Mouse (Mus musculus) hindbrain, postnatal 0 days (tissue): ENCODE results near the gene Natd1. TPM values are rescaled to one million over a fixed set of nuclear protein-coding genes. Genes with fewer than 3 reads are reported as not detected.

Source experiments
- ATAC-seq: fragments of 200-750 bp; cut with Nextera tagmentation; 2 replicates; pipeline ENCODE4 v1.8.0; 2017; ENCODE audit warnings: mild to moderate bottlenecking, moderate TSS enrichment, moderate library complexity
- DNase-seq: peaks from one replicate; pipeline ENCODE4 v3.0.0-alpha.2; 2015; ENCODE audit warnings: low spot score
- H3K27ac ChIP-seq: fragments of 300-500 bp; sonication (generic); 2 replicates; pipeline ENCODE4 v1.5.1; 2014; ENCODE audit warnings: mild to moderate bottlenecking
- H3K27me3 ChIP-seq: fragments of 300-500 bp; sonication (generic); 2 replicates; pipeline ENCODE4 v1.6.1; 2014; ENCODE audit warnings: low read length, mixed read lengths; ENCODE audit not compliant: insufficient read depth
- H3K36me3 ChIP-seq: fragments of 300-500 bp; sonication (generic); 2 replicates; pipeline ENCODE4 v1.6.1; 2014; ENCODE audit warnings: low read length, mixed read lengths; ENCODE audit not compliant: insufficient read depth
- H3K4me1 ChIP-seq: fragments of 300-500 bp; sonication (generic); 2 replicates; pipeline ENCODE4 v1.6.1; 2014; ENCODE audit warnings: antibody characterized with exemption, low read length, mixed read lengths; ENCODE audit not compliant: insufficient read depth
- H3K4me2 ChIP-seq: fragments of 300-500 bp; sonication (generic); 2 replicates; pipeline ENCODE4 v1.6.1; 2014; ENCODE audit warnings: low read depth, mild to moderate bottlenecking, low read length, moderate library complexity, mixed read lengths
- H3K4me3 ChIP-seq: fragments of 300-500 bp; sonication (generic); 2 replicates; pipeline ENCODE4 v1.5.1; 2014; ENCODE audit warnings: low read length
- H3K9ac ChIP-seq: fragments of 300-500 bp; sonication (generic); replicated peaks from 2 replicates; pipeline ENCODE4 v1.6.1; 2014; ENCODE audit warnings: mild to moderate bottlenecking, low read length, moderate library complexity, mixed read lengths
- H3K9me3 ChIP-seq: fragments of 300-500 bp; sonication (generic); 2 replicates; pipeline ENCODE4 v1.6.1; 2016; ENCODE audit warnings: low read length, mixed read lengths
- CTCF ChIP-seq: IDR thresholded peaks from 2 replicates; pipeline ENCODE4 v1.5.1; 2016; ENCODE audit warnings: antibody characterized with exemption, control low read depth, low read depth
- WGBS: fragments of 180-500 bp; shearing (Covaris S2); extraction: QIAGEN DNeasy Blood & Tissue Kit; methylation state at CpG from one replicate; pipeline ENCODE4 v1.1.7; 2014; 5-methylcytosine and 5-hydroxymethylcytosine counted together
- polyA plus RNA-seq: library from polyadenylated mRNA; unstranded; fragments of >200 nt; fragmentation: Nextera tagmentation; extraction: Ambion mirVana; gene quantifications from 2 replicates; pipeline ENCODE4 v1.2.1, GENCODE M21; 2015
- total RNA-seq: library from RNA; depleted of rRNA; stranded (reverse); fragments of >200 nt; gene quantifications from 2 replicates; pipeline ENCODE4 v1.2.3, GENCODE M21; 2014

Gene Natd1
- total and polyA plus RNA-seq, 2 experiments from 2014 or later = 16.0 to 38.7 TPM

- peak; percentile 95 for TF ChIP-seq CTCF
- peak overlapping the region; percentile 40 for H3K4me2 ChIP-seq
- WGBS = 6% methylated on average over 15 of the region's 15 CpGs
- peak; percentile 97 for ATAC-seq
- peaks cover 18% of the 10 kb centered on the region for H3K36me3 ChIP-seq
- H3K27me3 ChIP-seq = no peaks in the 10 kb centered on the region
- no peaks in the 10 kb centered on the region for H3K4me1 ChIP-seq
- DNase-seq = peak; percentile 98
- no peaks in the 10 kb centered on the region for H3K9me3 ChIP-seq
- no peak overlapping the region for H3K4me3 ChIP-seq
- H3K9ac ChIP-seq = no peak overlapping the region
- H3K27ac ChIP-seq = no peak overlapping the region
These were observed 39.3 kb upstream of the Natd1 start for GRCm38 (mm10) chr11:60953803-60954202.

DNA sequence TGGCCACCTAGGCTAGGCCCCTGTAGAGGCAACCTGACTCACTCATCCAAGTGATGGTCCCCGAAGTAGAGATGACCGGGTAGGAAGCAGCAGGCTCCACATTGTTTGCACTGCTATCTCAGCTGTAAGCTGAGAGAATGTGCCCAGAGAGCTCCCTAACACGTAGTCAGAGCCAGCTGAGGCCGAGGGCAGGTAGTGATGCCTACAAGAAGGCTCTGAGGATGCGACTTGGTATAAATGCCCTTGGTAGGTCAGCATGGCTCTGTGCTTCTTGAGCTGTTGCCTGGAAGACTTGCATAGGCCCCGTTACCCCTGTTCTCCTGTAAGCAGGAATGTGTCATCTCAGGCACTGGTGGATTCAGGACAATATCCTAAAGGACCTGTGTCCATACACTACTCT is 38.4 kb upstream of the Natd1 start:
- Histone ChIP-seq H3K9me3 (no peaks in the 10 kb centered on the region), H3K27ac (no peak overlapping the region), H3K9ac (no peak overlapping the region), H3K4me2 (no peak overlapping the region), H3K36me3 (peaks cover 27% of the 10 kb centered on the region), H3K4me1 (no peaks in the 10 kb centered on the region), H3K27me3 (no peaks in the 10 kb centered on the region), H3K4me3 (no peak overlapping the region)
- DNase-seq (no peak), ATAC-seq (no peak)
- 93% methylated on average over 6 of the region's 6 CpGs for WGBS
- TF ChIP-seq CTCF = no peak

DNA sequence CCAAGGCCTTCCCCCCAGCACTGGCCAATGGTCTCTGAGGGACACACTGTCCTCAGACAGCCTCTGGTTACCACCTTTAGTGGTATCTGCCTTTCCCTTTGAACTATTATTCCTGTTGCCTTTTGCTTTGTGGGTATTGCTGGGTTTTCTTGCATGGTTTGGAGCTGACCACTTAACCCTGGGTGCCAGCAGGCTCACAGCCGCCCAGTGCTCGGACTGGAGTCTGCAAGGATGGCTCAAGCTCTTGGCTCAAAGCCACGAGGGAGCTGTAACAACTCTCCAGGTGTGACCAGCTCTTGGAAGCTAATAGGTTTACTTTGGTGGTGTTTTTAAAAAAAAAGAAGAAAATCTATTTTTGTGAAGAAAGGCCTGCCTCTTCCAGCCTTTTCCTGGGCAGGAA is 37.8 kb upstream of the Natd1 start:
- no peaks in the 10 kb centered on the region for H3K9me3 ChIP-seq
- H3K36me3 ChIP-seq = peaks cover 31% of the 10 kb centered on the region
- no peak for TF ChIP-seq CTCF

DNA sequence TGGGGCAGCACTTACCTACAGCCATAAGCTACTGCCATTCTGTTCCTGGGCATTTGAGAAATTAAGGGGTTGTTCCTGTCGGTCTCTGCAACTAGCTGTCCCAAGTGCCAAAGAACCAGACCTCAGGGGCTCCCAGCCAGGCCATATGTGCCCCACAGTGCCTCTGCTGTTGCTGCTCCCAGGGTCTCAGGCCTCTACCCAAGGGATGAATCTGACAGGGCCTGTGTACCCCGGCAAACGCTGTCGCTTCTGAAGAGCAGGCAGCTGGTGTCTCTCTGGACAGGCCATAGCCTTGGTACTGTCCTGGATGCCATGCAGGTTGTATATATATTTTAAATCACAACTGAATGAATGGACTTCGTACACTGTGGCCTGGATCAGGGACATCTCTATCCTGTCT is 37.3 kb upstream of the Natd1 start:
- ATAC-seq (no peak), DNase-seq (no peak)
- Histone ChIP-seq H3K36me3 (peaks cover 36% of the 10 kb centered on the region), H3K9ac (no peak overlapping the region), H3K9me3 (no peaks in the 10 kb centered on the region), H3K27ac (no peak overlapping the region), H3K4me3 (no peak overlapping the region), H3K4me1 (no peaks in the 10 kb centered on the region), H3K27me3 (no peaks in the 10 kb centered on the region), H3K4me2 (no peak overlapping the region)
- WGBS = 95% methylated on average over 5 of the region's 5 CpGs
- no peak for TF ChIP-seq CTCF

More for the DNA sequence above, 37.8 kb upstream of the Natd1 start:
- Histone ChIP-seq H3K4me1 (no peaks in the 10 kb centered on the region), H3K27ac (no peak overlapping the region), H3K9ac (no peak overlapping the region), H3K27me3 (no peaks in the 10 kb centered on the region), H3K4me3 (no peak overlapping the region), H3K4me2 (no peak overlapping the region)
- DNase-seq (no peak), ATAC-seq (no peak)
- 86% methylated on average over 3 of the region's 3 CpGs for WGBS

GRCm38 (mm10) chr11:60945003-60945402 is 30.5 kb upstream of the Natd1 start:
- peaks cover 54% of the 10 kb centered on the region for H3K36me3 ChIP-seq
- no peaks in the 10 kb centered on the region for H3K9me3 ChIP-seq
- no peak overlapping the region for H3K27ac ChIP-seq
- DNase-seq (no peak), ATAC-seq (no peak)
- no peak overlapping the region for H3K4me3 ChIP-seq
- H3K4me1 ChIP-seq = no peaks in the 10 kb centered on the region
- no peak for TF ChIP-seq CTCF
- no peaks in the 10 kb centered on the region for H3K27me3 ChIP-seq
- no peak overlapping the region for H3K4me2 ChIP-seq
- no peak overlapping the region for H3K9ac ChIP-seq
- WGBS = 82% methylated on average over 4 of the region's 4 CpGs

- ATAC-seq (no peak), DNase-seq (no peak)
- no peak overlapping the region for H3K27ac ChIP-seq
- peaks cover 36% of the 10 kb centered on the region for H3K36me3 ChIP-seq
- 95% methylated on average over 9 of the region's 9 CpGs for WGBS
- H3K9ac ChIP-seq = no peak overlapping the region
- H3K9me3 ChIP-seq = no peaks in the 10 kb centered on the region
- no peak for TF ChIP-seq CTCF
- no peak overlapping the region for H3K4me3 ChIP-seq
- H3K4me1 ChIP-seq = peaks cover 2% of the 10 kb centered on the region; the same call in 1 of the 2 replicates
- no peak overlapping the region for H3K4me2 ChIP-seq
- H3K27me3 ChIP-seq = no peaks in the 10 kb centered on the region
These were observed 27.9 kb upstream of the Natd1 start for GRCm38 (mm10) chr11:60942263-60943015.

DNA sequence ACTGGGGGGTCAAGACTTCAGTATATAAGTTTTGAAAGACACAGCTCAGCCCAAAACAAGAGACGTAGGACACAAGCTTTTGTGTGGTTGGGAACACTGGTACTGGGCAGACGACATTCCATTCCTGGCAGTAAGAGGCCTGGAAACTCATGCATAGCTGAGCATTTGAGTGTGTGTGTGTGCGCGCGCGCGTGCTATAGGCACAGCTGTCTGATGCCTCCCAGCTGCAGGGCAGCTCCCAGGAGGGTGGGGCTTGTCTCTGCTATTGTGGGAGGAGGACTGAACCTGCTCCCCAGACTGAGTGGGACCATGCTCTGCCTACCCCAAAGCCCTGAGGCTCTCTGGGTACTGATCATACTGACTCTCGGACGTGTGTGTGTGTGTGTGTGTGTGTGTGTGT is 26.8 kb upstream of the Natd1 start:
- 55% methylated on average over 9 of the region's 9 CpGs for WGBS
- peaks cover 2% of the 10 kb centered on the region; the same call in 1 of the 2 replicates for H3K4me1 ChIP-seq
- no peak for TF ChIP-seq CTCF
- H3K9me3 ChIP-seq = no peaks in the 10 kb centered on the region
- no peak overlapping the region for H3K27ac ChIP-seq
- peaks cover 25% of the 10 kb centered on the region for H3K36me3 ChIP-seq
- no peak overlapping the region for H3K4me3 ChIP-seq
- H3K9ac ChIP-seq = no peak overlapping the region
- DNase-seq (peak; percentile 9), ATAC-seq (no peak)
- no peak overlapping the region for H3K4me2 ChIP-seq
- no peaks in the 10 kb centered on the region for H3K27me3 ChIP-seq
